Mouse (Mus musculus): ENCODE measurements around the gene Akr1d1. TPM values are rescaled to one million over a fixed set of nuclear protein-coding genes. Genes with fewer than 3 reads are reported as not detected.

Akr1d1 gene
- polyA plus RNA-seq, 2 experiments from 2014 or later = not detected

- ATAC-seq = no peak
Measured at GRCm38 (mm10) chr6:37571939-37572338, 42.0 kb downstream of the Akr1d1 start.

GRCm38 (mm10) chr6:37572935-37573334 lies 43.0 kb downstream of the Akr1d1 start:
- ATAC-seq = no peak

GRCm38 (mm10) chr6:37580476-37580875 lies 50.5 kb downstream of the Akr1d1 start:
- no peak for ATAC-seq

GRCm38 (mm10) chr6:37589340-37589962 lies 59.5 kb downstream of the Akr1d1 start:
- peak; percentile 74 for ATAC-seq

- ATAC-seq = no peak
Measured at GRCm38 (mm10) chr6:37590800-37591199, 60.8 kb downstream of the Akr1d1 start.

- peak; percentile 87 for ATAC-seq
Measured at GRCm38 (mm10) chr6:37592101-37593032, 62.4 kb downstream of the Akr1d1 start.

- ATAC-seq = no peak
Measured at GRCm38 (mm10) chr6:37593033-37593374, 63.0 kb downstream of the Akr1d1 start.

- ATAC-seq = no peak
Measured at GRCm38 (mm10) chr6:37593551-37594089, 63.6 kb downstream of the Akr1d1 start.

- no peak for ATAC-seq
Measured at GRCm38 (mm10) chr6:37597088-37597487, 67.1 kb downstream of the Akr1d1 start.

- no peak for ATAC-seq
Measured at GRCm38 (mm10) chr6:37598033-37598432, 68.1 kb downstream of the Akr1d1 start.

- ATAC-seq = no peak
Measured at GRCm38 (mm10) chr6:37600976-37601498, 71.1 kb downstream of the Akr1d1 start.

- ATAC-seq = no peak
Measured at GRCm38 (mm10) chr6:37602857-37603765, 73.1 kb downstream of the Akr1d1 start.

GRCm38 (mm10) chr6:37604178-37604883 lies 74.4 kb downstream of the Akr1d1 start:
- ATAC-seq = no peak

GRCm38 (mm10) chr6:37604884-37605269 lies 74.9 kb downstream of the Akr1d1 start:
- no peak for ATAC-seq

- peak; percentile 90 for ATAC-seq
Measured at GRCm38 (mm10) chr6:37607511-37608289, 77.7 kb downstream of the Akr1d1 start.

GRCm38 (mm10) chr6:37612603-37613284 lies 82.8 kb downstream of the Akr1d1 start:
- ATAC-seq = no peak

- no peak for ATAC-seq
Measured at GRCm38 (mm10) chr6:37615490-37615889, 85.5 kb downstream of the Akr1d1 start.

GRCm38 (mm10) chr6:37616136-37616535 lies 86.2 kb downstream of the Akr1d1 start:
- ATAC-seq = no peak

- no peak for ATAC-seq
Measured at GRCm38 (mm10) chr6:37617431-37618011, 87.5 kb downstream of the Akr1d1 start.
